Mouse (Mus musculus): Measurements from ENCODE around the gene Pik3c2b.

The Pik3c2b gene

DNA sequence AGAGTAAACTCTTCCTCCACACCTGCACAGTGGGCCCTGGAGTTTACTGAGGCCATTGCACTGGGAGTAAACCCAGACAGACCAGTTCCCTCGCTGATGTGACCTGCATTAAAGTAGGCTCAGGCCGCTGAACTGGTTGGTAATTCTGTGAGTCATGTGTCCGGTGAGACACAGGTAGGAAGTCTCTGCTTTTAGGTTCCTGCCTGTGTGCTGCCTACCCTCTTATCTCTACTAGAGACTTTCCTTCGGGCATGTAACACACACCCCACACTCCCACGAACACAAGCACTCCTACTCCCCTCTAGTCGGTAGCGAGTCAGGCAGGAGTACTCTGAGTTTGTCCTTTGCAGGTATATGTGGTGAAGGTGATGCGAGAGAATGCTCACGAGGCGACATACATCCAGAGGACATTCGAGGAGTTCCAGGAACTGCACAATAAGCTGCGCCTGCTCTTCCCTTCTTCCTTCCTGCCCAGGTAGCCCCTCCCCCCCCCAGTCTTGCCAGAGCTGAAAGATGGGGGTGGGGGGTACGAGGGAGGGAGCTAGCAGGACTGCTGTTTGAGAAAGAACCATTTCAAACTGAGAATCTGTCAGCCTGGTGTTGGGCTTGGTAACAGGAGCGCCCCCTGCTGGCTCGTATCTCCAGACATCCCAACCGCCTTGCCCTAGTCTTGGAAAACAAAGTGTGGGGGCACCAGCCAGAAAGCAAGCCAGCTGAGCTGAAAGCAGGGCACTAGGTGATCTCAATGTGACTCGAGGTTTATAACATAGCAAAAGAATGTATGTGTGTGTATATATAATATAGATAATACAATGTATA, 55.7 kb downstream of the Pik3c2b start:
- DNase-seq (ENCODE audit: low read depth): peak; percentile 56

DNA sequence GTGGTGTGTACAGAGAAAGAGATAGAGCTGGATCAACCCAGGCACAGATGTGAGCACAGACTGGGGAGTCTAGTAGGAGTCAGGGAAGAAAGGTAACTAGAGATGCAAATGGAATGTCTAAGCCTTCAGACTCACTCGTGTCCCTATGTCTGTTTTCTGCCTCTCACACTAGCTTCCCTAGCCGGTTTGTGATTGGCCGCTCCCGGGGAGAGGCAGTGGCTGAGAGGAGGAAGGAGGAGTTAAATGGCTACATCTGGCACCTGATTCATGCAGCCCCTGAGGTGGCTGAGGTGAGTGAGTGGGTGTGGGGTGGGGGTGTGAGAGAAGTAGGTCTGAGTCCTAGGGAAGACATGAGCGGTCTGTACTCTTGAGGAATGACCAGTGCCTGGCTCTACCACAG, 56.6 kb downstream of the Pik3c2b start:
- DNase-seq (ENCODE audit: low read depth): no peak

DNA sequence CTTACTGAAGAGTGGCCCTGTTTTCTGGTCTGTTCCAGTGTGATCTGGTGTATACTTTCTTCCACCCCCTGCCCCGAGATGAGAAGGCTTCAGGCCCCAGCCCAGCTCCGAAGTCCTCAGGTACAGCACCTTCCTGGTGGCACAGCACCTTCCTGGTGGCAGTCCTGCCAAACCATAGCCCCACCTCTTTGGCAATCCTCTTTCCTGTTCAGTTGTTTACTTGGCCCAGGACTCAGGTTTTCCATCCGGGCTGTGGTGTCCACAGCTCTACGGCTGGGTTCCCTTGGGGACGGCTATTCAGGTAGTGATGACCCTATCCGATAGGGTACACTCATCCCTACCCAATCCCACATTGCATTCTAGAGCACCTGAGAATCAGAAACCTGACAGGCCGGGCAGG, 57.8 kb downstream of the Pik3c2b start:
- DNase-seq (ENCODE audit: low read depth): no peak

- no peak for DNase-seq (ENCODE audit: low read depth)
Measured at GRCm38 (mm10) chr1:133103871-133104270, 58.4 kb downstream of the Pik3c2b start.

- DNase-seq (ENCODE audit: low read depth): no peak
Measured at GRCm38 (mm10) chr1:133116108-133116507, 70.6 kb downstream of the Pik3c2b start.

DNA sequence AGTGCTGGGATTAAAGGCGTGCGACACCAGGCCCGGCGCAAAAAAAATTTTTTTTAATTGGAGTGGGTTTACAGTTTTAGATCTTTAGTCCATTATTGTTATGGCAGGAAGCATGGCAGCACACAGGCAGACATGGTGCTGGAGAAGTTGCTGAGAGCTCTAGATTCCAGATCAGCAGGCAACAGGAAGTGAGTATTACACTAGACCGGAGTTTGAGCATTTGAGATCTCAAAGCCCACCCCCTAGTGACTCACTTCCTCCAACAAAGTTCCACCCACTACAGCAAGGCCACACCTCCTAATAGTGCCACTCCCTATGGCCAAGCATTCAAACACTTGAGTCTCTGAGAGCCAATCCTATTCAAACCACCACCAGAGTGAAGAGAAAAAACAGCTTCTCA, 72.7 kb downstream of the Pik3c2b start:
- no peak for DNase-seq (ENCODE audit: low read depth)

DNA sequence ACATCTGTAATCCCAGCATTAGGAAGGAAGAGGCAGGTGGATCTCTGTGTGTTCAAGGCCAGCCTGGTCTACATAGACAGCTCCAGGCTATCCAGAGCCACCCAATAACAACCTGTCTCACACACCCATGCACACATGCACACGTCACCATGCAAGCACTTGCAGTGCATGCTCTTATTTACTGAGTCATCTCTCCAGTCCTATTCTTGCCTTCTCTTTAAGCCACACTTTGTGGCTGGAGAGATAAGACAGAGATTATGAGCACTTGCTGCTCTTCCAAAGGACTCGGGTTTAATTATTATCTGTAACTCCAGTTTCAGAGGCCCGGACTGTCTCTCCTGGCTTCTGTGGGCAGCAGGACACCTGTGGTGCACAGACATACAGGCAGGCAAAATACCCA, 73.4 kb downstream of the Pik3c2b start:
- no peak for DNase-seq (ENCODE audit: low read depth)

- no peak for DNase-seq (ENCODE audit: low read depth)
Measured at GRCm38 (mm10) chr1:133119931-133120712, 74.7 kb downstream of the Pik3c2b start.

- no peak for DNase-seq (ENCODE audit: low read depth)
Measured at GRCm38 (mm10) chr1:133121246-133121645, 75.8 kb downstream of the Pik3c2b start.

DNA sequence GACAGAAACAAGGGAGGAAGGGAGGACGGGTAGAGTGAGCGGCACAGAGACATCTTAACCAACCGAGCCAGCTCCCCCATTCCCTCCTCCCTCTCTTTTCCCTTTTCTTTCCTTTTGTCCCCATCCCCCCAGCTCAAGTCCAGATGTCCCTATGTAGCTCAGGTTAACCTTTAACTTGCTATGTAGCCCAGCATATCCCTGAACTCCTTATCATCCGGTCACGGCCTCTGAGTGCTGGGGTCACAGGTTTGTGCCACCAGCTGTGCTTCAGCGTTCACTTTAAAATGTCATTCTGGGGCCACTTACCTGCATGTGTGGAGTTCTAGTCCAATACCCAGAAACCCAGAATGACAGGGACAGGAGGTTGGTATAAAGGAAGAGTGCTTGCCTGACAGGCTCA, 78.7 kb downstream of the Pik3c2b start:
- no peak for DNase-seq (ENCODE audit: low read depth)

GRCm38 (mm10) chr1:133125640-133126364, 80.3 kb downstream of the Pik3c2b start:
- DNase-seq (ENCODE audit: low read depth): no peak

DNA sequence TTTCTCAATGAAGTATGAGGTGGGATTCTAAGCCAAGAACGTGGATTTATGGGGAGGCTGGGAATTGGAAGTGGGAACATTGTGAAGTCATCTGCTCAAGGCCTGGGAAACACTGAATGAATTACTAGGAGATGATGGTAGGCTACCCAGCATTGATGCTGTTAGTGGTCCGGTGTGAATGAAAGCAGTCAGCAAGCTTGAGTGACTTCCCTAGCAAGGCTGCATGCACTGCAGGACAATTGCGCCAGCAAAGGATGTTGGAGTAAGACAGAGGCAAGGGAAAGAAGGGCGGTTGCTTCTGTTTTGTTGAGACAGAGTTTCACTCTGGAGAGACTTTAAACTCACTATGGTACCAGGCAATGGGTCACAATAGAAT, 80.9 kb downstream of the Pik3c2b start:
- no peak for DNase-seq (ENCODE audit: low read depth)

DNA sequence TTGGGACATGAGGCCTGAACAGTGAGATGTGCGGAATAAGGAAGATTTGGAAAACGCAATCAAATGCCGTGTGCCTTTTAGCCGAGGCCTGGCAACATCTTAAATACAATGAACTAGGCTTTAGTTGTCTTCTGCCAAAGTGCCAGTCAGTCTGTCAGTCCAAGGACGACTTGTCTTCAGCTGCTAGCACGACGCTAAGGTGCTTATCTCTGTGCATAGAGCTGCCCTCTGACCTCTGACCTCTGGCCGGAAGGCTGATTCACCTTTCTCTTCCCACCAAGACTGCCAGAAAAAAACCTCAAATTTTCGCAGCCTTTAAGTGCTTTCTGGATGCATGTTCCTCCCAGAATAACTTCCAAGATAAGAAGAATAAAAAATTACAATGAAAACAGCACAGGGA, 81.9 kb downstream of the Pik3c2b start:
- no peak for DNase-seq (ENCODE audit: low read depth)

- no peak for DNase-seq (ENCODE audit: low read depth)
Measured at GRCm38 (mm10) chr1:133129471-133130221, 84.2 kb downstream of the Pik3c2b start.

- peak; percentile 93 for DNase-seq (ENCODE audit: low read depth)
Measured at GRCm38 (mm10) chr1:133130638-133131560, 85.4 kb downstream of the Pik3c2b start, which contains the start of gene Ppp1r15b. Gene Ppp1r15b (plus strand): TSS chr1:133131143.

DNA sequence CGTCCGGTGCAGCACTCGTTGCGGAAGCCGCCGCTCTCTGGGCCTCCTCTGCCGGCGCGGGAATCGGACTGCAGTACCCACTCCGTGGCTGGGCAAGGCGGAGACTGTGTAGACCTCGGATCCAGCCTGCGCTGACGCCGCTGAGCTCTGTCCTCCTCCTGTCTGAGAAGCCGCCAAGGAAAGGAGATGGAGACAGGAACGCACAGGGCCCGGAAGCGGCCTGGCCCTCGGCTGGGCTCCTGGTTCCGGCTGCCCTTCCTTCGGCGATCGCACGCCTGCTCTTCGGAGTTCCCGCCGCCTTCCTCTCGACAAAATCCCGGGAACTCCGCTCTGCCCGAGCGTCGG, 86.1 kb downstream of the Pik3c2b start:
- no peak for DNase-seq (ENCODE audit: low read depth)

DNA sequence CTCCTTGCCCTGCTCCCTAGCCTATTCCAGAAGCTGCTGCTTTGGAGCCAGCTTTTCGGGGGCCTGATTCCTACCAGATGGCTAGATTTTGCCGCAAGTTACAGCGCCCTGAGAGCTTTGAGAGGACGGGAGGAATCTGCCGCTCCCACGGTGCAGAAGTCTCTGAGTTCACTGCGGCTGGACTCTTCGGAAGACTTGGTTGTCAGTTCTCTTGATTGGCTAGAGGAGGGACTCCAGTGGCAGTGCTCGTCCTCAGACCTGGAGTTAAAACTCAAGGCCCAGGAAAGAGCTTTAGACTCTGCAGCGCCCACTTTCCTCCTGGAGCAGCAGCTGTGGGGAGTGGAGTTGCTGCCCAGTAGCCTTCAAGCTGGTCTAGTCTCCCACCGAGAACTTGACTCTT, 86.5 kb downstream of the Pik3c2b start:
- no peak for DNase-seq (ENCODE audit: low read depth)

DNA sequence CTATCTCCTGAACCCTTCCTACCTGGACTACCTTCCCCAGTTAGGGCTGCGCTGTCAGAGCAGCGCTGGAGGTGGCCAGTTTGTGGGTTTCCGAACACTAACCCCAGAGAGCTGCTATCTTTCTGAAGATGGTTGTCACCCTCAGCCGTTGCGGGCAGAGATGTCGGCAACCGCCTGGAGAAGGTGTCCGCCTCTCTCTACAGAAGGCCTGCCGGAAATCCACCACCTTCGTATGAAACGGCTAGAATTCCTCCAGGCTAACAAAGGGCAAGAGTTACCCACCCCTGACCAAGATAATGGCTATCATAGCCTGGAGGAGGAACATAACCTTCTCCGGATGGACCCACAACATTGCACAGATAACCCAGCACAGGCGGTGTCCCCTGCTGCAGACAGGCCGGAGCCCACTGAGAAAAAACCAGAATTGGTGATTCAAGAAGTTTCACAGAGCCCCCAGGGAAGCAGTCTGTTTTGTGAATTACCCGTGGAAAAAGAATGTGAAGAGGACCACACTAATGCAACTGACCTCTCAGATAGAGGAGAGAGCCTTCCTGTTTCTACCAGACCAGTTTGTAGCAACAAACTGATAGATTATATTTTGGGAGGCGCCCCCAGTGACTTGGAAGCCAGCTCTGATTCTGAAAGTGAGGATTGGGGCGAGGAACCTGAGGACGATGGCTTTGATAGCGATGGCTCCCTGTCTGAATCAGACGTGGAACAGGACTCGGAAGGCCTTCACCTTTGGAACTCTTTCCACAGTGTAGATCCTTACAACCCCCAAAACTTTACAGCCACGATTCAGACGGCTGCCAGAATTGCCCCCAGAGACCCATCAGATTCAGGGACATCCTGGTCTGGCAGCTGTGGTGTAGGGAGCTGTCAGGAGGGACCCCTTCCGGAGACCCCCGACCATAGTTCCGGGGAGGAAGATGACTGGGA, 87.2 kb downstream of the Pik3c2b start:
- no peak for DNase-seq (ENCODE audit: low read depth)

DNA sequence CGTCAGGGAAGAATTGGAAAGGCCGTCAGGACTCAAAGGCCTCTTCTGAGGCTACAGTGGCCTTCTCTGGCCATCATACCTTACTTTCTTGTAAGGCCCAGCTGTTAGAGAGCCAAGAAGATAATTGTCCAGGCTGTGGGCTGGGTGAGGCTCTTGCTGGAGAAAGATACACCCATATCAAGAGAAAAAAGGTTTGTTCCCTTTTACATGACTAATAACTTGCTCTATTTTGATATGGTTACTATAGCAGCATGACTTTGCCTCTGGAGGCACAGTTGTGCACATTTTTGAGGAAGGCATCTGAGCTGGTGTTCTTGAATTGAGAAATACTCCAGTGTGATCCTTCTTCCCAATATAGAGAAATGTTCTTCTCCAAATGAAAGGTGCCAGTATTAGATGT, 88.0 kb downstream of the Pik3c2b start:
- no peak for DNase-seq (ENCODE audit: low read depth)

- no peak for DNase-seq (ENCODE audit: low read depth)
Measured at GRCm38 (mm10) chr1:133134071-133134470, 88.6 kb downstream of the Pik3c2b start.
